Mouse (Mus musculus): ENCODE results near the gene Ppp1cc.
"Not testable (repeated sequence)": the region's sequence is repeated elsewhere in the genome, so short reads cannot be mapped to it uniquely, and the experiment has no call there.

The Ppp1cc gene

GRCm38 (mm10) chr5:122212125-122212524 lies 54.0 kb downstream of the Ppp1cc start:
- no peak for DNase-seq (ENCODE audit: extremely low spot score)

- DNase-seq (ENCODE audit: extremely low spot score), result not testable (repeated sequence)
These were observed 54.7 kb downstream of the Ppp1cc start for GRCm38 (mm10) chr5:122212820-122213219.

- DNase-seq (ENCODE audit: extremely low spot score), result no peak
These were observed 55.8 kb downstream of the Ppp1cc start for GRCm38 (mm10) chr5:122213861-122214260.

GRCm38 (mm10) chr5:122217636-122218035 lies 59.6 kb downstream of the Ppp1cc start:
- DNase-seq (ENCODE audit: extremely low spot score), result no peak

- no peak for DNase-seq (ENCODE audit: extremely low spot score)
These were observed 60.2 kb downstream of the Ppp1cc start for GRCm38 (mm10) chr5:122218109-122218905.

- no peak for DNase-seq (ENCODE audit: extremely low spot score)
These were observed 60.9 kb downstream of the Ppp1cc start for GRCm38 (mm10) chr5:122218928-122219327.

- no peak for DNase-seq (ENCODE audit: extremely low spot score)
These were observed 61.9 kb downstream of the Ppp1cc start for GRCm38 (mm10) chr5:122219655-122220629.

GRCm38 (mm10) chr5:122221085-122221484 lies 63.0 kb downstream of the Ppp1cc start:
- DNase-seq (ENCODE audit: extremely low spot score), result no peak

- DNase-seq (ENCODE audit: extremely low spot score), result no peak
These were observed 66.2 kb downstream of the Ppp1cc start for GRCm38 (mm10) chr5:122224291-122224690.

Measured in embryo, embryonic 9.5 days (tissue).